Mouse (Mus musculus) megakaryocyte, embryonic 14.5 days (primary cell): ENCODE measurements around the gene Adgrl2.

Experiments used
- FLI1 ChIP-seq: IDR thresholded peaks from 2 replicates; pipeline ENCODE4 v1.6.1; 2012; ENCODE audit warnings: low read length, inconsistent platforms, mixed read lengths
- GATA1 ChIP-seq: IDR thresholded peaks from 3 replicates; pipeline ENCODE4 v1.6.1; 2012; ENCODE audit warnings: mixed read lengths, low read length, inconsistent platforms, borderline replicate concordance

- TF ChIP-seq FLI1: no peak
- TF ChIP-seq GATA1: no peak
These were observed 69.5 kb downstream of the Adgrl2 start for GRCm38 (mm10) chr3:148920881-148921280.
